8 mouse cellular contexts compared by ENCODE assay signal in genomic region chr14:76875266-76875900, GRCm38 (mm10).
DNase-seq lines count a peak whose midpoint lies in the region; ATAC-seq lines count a peak whose summit lies in the region.

No protein-coding gene starts in this region.

- H3K27ac ChIP-seq in heart, embryonic 10.5 days, result peak overlapping the region; percentile 60
- peak overlapping the region; percentile 23 for H3K27ac ChIP-seq in embryonic facial prominence, embryonic 13.5 days
- peak overlapping the region; percentile 73; the same call in 1 of the 2 replicates for H3K27ac ChIP-seq in midbrain, embryonic 15.5 days

- no peak overlapping the region for H3K9ac ChIP-seq in embryonic facial prominence, embryonic 13.5 days
- no peak overlapping the region for H3K9ac ChIP-seq in midbrain, embryonic 15.5 days

- no peak for ATAC-seq in embryonic facial prominence, embryonic 13.5 days (ENCODE audit: insufficient number of reproducible peaks, insufficient read depth, low FRiP score, low TSS enrichment, low read depth)
- ATAC-seq in midbrain, embryonic 15.5 days (replicated peaks), result peak; percentile 38

- H3K4me1 ChIP-seq in heart, embryonic 10.5 days, result peaks cover 22% of the 10 kb centered on the region
- H3K4me1 ChIP-seq in embryonic facial prominence, embryonic 13.5 days, result peaks cover 26% of the 10 kb centered on the region
- peaks cover 23% of the 10 kb centered on the region for H3K4me1 ChIP-seq in midbrain, embryonic 15.5 days

- H3K9me3 ChIP-seq in heart, embryonic 10.5 days, result no peaks in the 10 kb centered on the region
- H3K9me3 ChIP-seq in embryonic facial prominence, embryonic 13.5 days, result no peaks in the 10 kb centered on the region
- no peaks in the 10 kb centered on the region for H3K9me3 ChIP-seq in midbrain, embryonic 15.5 days

- 56% methylated on average over 8 of the region's 8 CpGs for WGBS in heart, embryonic 10.5 days
- 64% methylated on average over 8 of the region's 8 CpGs for WGBS in embryonic facial prominence, embryonic 13.5 days
- 14% methylated on average over 8 of the region's 8 CpGs for WGBS in large intestine, adult 2 months
- 46% methylated on average over 8 of the region's 8 CpGs for WGBS in midbrain, embryonic 15.5 days

- no peaks in the 10 kb centered on the region for H3K36me3 ChIP-seq in heart, embryonic 10.5 days
- H3K36me3 ChIP-seq in embryonic facial prominence, embryonic 13.5 days, result no peaks in the 10 kb centered on the region
- no peaks in the 10 kb centered on the region for H3K36me3 ChIP-seq in midbrain, embryonic 15.5 days (replicated peaks)

- intact Hi-C loops in heart, postnatal 36 days (cut with DNase I), result loop anchor here (2.0 to 5.0 kb wide), 3 partner anchors 55 to 218 kb away; no protein-coding TSS in a partner anchor

- no peaks in the 10 kb centered on the region for H3K27me3 ChIP-seq in heart, embryonic 10.5 days (ENCODE audit: insufficient read depth, poor library complexity, severe bottlenecking)
- H3K27me3 ChIP-seq in embryonic facial prominence, embryonic 13.5 days, result no peaks in the 10 kb centered on the region
- no peaks in the 10 kb centered on the region for H3K27me3 ChIP-seq in midbrain, embryonic 15.5 days (replicated peaks)

- DNase-seq in heart, embryonic 10.5 days (ENCODE audit: low spot score), result no peak
- DNase-seq in heart, postnatal 36 days, result no peak
- DNase-seq in large intestine, adult 2 months (ENCODE audit: low read depth, low spot score), result peak; percentile 81
- DNase-seq in cerebellum, postnatal 25 days, result no peak
- DNase-seq in adrenal gland, adult 18-20 months (ENCODE audit: low spot score in 2 of 2), result no peak
- no peak for DNase-seq in left cerebral cortex, adult 11 months (ENCODE audit: low spot score)

- H3K4me3 ChIP-seq in heart, embryonic 10.5 days, result no peak overlapping the region
- H3K4me3 ChIP-seq in embryonic facial prominence, embryonic 13.5 days, result no peak overlapping the region
- H3K4me3 ChIP-seq in midbrain, embryonic 15.5 days, result no peak overlapping the region

- H3K4me2 ChIP-seq in embryonic facial prominence, embryonic 13.5 days, result no peak overlapping the region
- no peak overlapping the region for H3K4me2 ChIP-seq in midbrain, embryonic 15.5 days

Comparison
In these comparisons a context has a peak if more than half of its experiments do, and no peak if none do; other contexts are left out.
1. H3K27ac ChIP-seq: peak in every context shown above with its lines; median percentile 73 in midbrain, embryonic 15.5 days; 60 in heart, embryonic 10.5 days; 23 in embryonic facial prominence, embryonic 13.5 days.